Mouse (Mus musculus) C2C12 (cell line): Measurements from ENCODE around the gene Rcl1.

Experiments
- CEBPB ChIP-seq: IDR thresholded peaks from one replicate; pipeline ENCODE4 v1.6.1; 2011; ENCODE audit warnings: low read depth, mild to moderate bottlenecking, control low read depth, moderate library complexity
- CTCF ChIP-seq: IDR thresholded peaks from one replicate; pipeline ENCODE4 v1.5.1; 2011; ENCODE audit not compliant: control insufficient read depth, insufficient read depth, insufficient read length
- FOSL1 ChIP-seq: IDR thresholded peaks from one replicate; pipeline ENCODE4 v1.8.0; 2011; ENCODE audit warnings: mild to moderate bottlenecking, low read length; ENCODE audit not compliant: poor library complexity, insufficient read depth, severe bottlenecking
- MAX ChIP-seq: IDR thresholded peaks from one replicate; pipeline ENCODE4 v1.6.1; 2011; ENCODE audit warnings: mild to moderate bottlenecking, control low read depth
- MYOD1 ChIP-seq: IDR thresholded peaks from one replicate; pipeline ENCODE4 v1.6.1; 2011; ENCODE audit warnings: low read depth; ENCODE audit not compliant: control insufficient read depth, insufficient read length
- MYOG ChIP-seq: IDR thresholded peaks from one replicate; pipeline ENCODE4 v1.6.1; 2011; ENCODE audit not compliant: control insufficient read depth, insufficient read length; ENCODE audit errors: extremely low read depth
- USF1 ChIP-seq: IDR thresholded peaks from one replicate; pipeline ENCODE4 v1.6.1; 2011; ENCODE audit warnings: low read depth, mild to moderate bottlenecking, control low read depth, moderate library complexity

GRCm38 (mm10) chr19:29129551-29129950 is 28.4 kb downstream of the Rcl1 start:
- no peak for TF ChIP-seq CTCF
- no peak for TF ChIP-seq USF1
- no peak for TF ChIP-seq CEBPB
- no peak for TF ChIP-seq MAX
- TF ChIP-seq MYOG = no peak
- TF ChIP-seq FOSL1 = no peak
- no peak for TF ChIP-seq MYOD1
